Mouse (Mus musculus) kidney, adult 2 months (tissue): Measurements from ENCODE around the gene Ovca2.

Experiments used
- CTCF ChIP-seq: fragments of 200-500 bp; conservative IDR thresholded peaks from 2 replicates; pipeline ENCODE4 v1.5.1; 2011; ENCODE audit warnings: low read depth, mild to moderate bottlenecking, control low read depth, low read length, moderate library complexity, mixed read lengths; ENCODE audit not compliant: insufficient read depth, insufficient read length
- POLR2A ChIP-seq: fragments of 200-500 bp; IDR thresholded peaks from one replicate; pipeline ENCODE4 v1.6.1; 2011; ENCODE audit warnings: low read depth, low read length, control low read depth

- no peak for TF ChIP-seq CTCF
- no peak for TF ChIP-seq POLR2A
Observed at GRCm38 (mm10) chr11:75184986-75185385, 6.4 kb upstream of the Ovca2 start.
